Mouse (Mus musculus) heart, adult 11 months (tissue): ENCODE data around the gene Arl8a.

ENCODE experiments used
- DNase-seq: peaks from one replicate; pipeline ENCODE4 v3.0.0; 2022

Arl8a gene

DNA sequence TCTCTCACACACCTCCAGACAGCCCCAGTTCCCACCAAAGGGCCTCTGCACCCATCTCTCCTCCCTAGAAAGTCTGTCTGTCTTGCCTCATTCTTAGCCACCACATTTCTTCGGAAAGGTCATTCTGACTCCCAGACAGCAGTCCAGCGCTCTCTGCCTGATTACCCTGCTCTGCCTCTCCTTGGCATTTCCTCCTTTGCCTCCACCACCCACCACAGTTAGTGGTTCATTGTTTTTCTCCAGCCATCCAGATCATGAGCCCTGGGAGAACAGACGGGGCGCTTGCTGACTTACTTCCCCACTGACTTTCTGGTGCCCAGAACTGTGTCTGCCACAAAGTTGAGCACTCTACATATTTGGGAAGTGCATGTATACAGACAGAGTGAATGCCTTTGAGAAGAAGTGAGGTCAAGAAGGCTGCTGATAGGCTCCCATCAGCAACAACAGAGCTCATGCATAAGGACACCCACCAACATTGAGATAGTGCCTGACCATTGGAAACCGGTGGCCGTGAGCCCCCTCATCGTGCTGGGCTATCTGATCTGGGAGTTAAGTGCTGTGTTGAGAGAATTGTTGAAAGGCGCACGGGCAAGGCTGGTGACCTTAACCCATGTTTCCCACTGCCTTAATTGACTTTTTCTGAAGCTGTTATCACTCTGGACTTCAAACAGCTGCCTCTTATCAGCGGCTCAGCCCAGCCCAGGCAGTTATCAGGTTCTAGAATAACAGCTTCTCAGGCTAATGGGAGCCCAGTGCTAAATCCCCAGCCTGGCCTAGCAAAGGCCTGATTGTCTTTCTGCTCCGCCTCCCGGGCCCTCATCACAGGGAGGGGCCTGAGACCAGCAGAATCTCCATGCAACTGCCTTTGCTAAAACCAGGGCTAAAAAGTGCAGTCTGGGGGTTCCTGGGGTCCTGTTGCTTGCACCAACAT, 57.8 kb downstream of the Arl8a start:
- peak; percentile 81 for DNase-seq

DNA sequence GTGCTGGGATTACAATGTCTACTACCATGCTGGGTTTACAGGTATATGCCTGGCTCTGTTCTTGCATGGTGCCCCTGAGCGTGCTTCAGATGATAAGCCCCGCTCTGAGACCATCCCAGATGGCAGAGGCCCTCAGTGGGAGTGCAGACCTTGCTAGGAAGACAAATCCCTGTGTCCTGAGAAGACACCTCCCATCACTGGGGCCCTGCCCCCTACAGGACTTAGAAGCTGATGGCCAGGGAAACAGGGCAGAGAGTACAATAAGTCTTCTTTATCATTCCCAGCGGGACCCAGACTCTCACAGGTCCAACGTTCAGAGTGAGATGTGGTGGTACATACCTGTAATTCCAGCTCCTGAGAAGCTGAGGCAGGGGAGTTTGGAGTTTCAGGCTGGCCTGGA, 58.6 kb downstream of the Arl8a start:
- DNase-seq, result no peak
